Mouse (Mus musculus) myocyte (in vitro differentiated cells): ENCODE results near the gene Ehbp1l1. TPM values are rescaled to one million over a fixed set of nuclear protein-coding genes. Genes with fewer than 3 reads are reported as not detected.

Source experiments
- H3K27me3 ChIP-seq: one replicate; pipeline ENCODE4 v1.6.1; 2011; ENCODE audit not compliant: control insufficient read depth, insufficient read depth, insufficient read length
- H3K36me3 ChIP-seq: one replicate; pipeline ENCODE4 v1.6.1; 2011; ENCODE audit not compliant: control insufficient read depth, insufficient read depth
- H3K4me2 ChIP-seq: one replicate; pipeline ENCODE4 v1.6.1; 2011; ENCODE audit warnings: low read depth, control low read depth
- H3K4me3 ChIP-seq: one replicate; pipeline ENCODE4 v1.5.1; 2011; ENCODE audit warnings: mild to moderate bottlenecking, control low read depth, moderate library complexity
- H3K79me2 ChIP-seq: one replicate; pipeline ENCODE4 v1.6.1; 2011; ENCODE audit not compliant: control insufficient read depth, insufficient read depth
- H3ac ChIP-seq: one replicate; pipeline ENCODE4 v1.6.1; 2011; ENCODE audit not compliant: control insufficient read depth, insufficient read length
- CEBPB ChIP-seq: IDR thresholded peaks from 2 replicates; pipeline ENCODE4 v1.6.1; 2011; ENCODE audit warnings: mild to moderate bottlenecking, moderate library complexity; ENCODE audit not compliant: poor library complexity, insufficient read depth, severe bottlenecking
- E2F4 ChIP-seq: IDR thresholded peaks from one replicate; pipeline ENCODE4 v1.6.1; 2011; ENCODE audit warnings: mild to moderate bottlenecking, control low read depth, moderate library complexity; ENCODE audit not compliant: insufficient read depth
- MAX ChIP-seq: IDR thresholded peaks from one replicate; pipeline ENCODE4 v1.6.1; 2011; ENCODE audit warnings: low read depth, mild to moderate bottlenecking, control low read depth
- MYOD1 ChIP-seq, 3 experiments: IDR thresholded peaks; one replicate each; pipeline ENCODE4 v1.6.1; 2011; ENCODE audit warnings: control low read depth in 2 of 3, low read depth in 2 of 3, mild to moderate bottlenecking in 2 of 3, moderate library complexity in 1 of 3; ENCODE audit not compliant: insufficient read length in 2 of 3, control insufficient read depth in 1 of 3
- MYOG ChIP-seq, 3 experiments: IDR thresholded peaks; one replicate each; pipeline ENCODE4 v1.6.1; 2011; ENCODE audit warnings: control low read depth in 2 of 3, low read depth in 2 of 3, mild to moderate bottlenecking in 2 of 3; ENCODE audit not compliant: insufficient read length in 2 of 3, control insufficient read depth in 1 of 3, insufficient read depth in 1 of 3
- POLR2A ChIP-seq: IDR thresholded peaks from one replicate; pipeline ENCODE4 v1.6.1; 2011; ENCODE audit warnings: low read depth, mild to moderate bottlenecking, control low read depth, moderate library complexity; ENCODE audit not compliant: insufficient read length
- POLR2AphosphoS2 ChIP-seq: IDR thresholded peaks from one replicate; pipeline ENCODE4 v1.6.1; 2011; ENCODE audit warnings: low read depth, control low read depth; ENCODE audit not compliant: insufficient read length
- REST ChIP-seq: IDR thresholded peaks from one replicate; pipeline ENCODE4 v1.6.1; 2011; ENCODE audit warnings: mild to moderate bottlenecking, control low read depth, moderate library complexity; ENCODE audit not compliant: insufficient read depth, insufficient read length
- SRF ChIP-seq: IDR thresholded peaks from one replicate; pipeline ENCODE4 v1.6.1; 2011; ENCODE audit warnings: low read depth; ENCODE audit not compliant: control insufficient read depth, insufficient read length
- TCF12 ChIP-seq: IDR thresholded peaks from one replicate; pipeline ENCODE4 v1.6.1; 2011; ENCODE audit warnings: mild to moderate bottlenecking, control low read depth; ENCODE audit not compliant: poor library complexity, insufficient read depth, severe bottlenecking
- TCF3 ChIP-seq: IDR thresholded peaks from one replicate; pipeline ENCODE4 v1.6.1; 2011; ENCODE audit warnings: low read depth, control low read depth; ENCODE audit not compliant: insufficient read length
- USF1 ChIP-seq: IDR thresholded peaks from one replicate; pipeline ENCODE4 v1.6.1; 2011; ENCODE audit warnings: low read depth, mild to moderate bottlenecking, control low read depth, moderate library complexity
- polyA plus RNA-seq: library from polyadenylated mRNA; unstranded; fragments of >200 nt; fragmentation: generic; extraction: Trizol; gene quantifications from one replicate; pipeline ENCODE4 v1.2.1, GENCODE M21; 2012; ENCODE audit warnings: missing spikeins

Ehbp1l1 gene
- polyA plus RNA-seq, 1 experiment: 97.4 TPM

- TF ChIP-seq MYOD1 (IDR thresholded peaks at IDR 0.05; ENCODE audit: control insufficient read depth in 1 of 3, insufficient read length in 2 of 3, low read depth in 2 of 3) (no peak), USF1 (no peak), TCF12 (no peak), E2F4 (no peak), CEBPB (no peak), MAX (no peak), SRF (no peak), REST (no peak), POLR2A (no peak), POLR2AphosphoS2 (no peak), MYOG (IDR thresholded peaks at IDR 0.05; ENCODE audit: control insufficient read depth in 1 of 3, insufficient read depth in 1 of 3, insufficient read length in 2 of 3, low read depth in 2 of 3) (no peak), TCF3 (no peak)
- H3K4me2 ChIP-seq: peak overlapping the region; percentile 100
These were observed 3.2 kb downstream of the Ehbp1l1 start for GRCm38 (mm10) chr19:5722848-5723425.

DNA sequence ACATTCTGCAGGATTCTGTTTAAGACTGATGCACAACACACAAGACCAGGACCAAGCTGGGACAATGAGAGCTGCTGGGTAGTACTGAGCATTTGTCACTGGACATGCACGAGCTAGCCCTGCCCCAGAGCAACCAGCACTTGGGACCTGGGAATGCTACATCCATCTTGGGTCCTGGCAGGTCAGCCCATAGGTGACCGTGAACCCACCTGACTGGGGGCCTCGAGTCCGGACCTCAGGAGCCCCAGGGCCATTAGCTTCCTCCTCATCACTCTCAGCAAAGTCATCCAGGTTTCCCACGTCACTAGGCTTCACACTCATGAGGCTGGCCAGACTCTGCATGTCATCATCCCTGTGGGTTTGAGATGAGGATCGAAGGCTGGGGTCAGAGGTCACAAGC is 4.9 kb downstream of the Ehbp1l1 start:
- Histone ChIP-seq H3K27me3 (no peaks in the 10 kb centered on the region), H3ac (no peak overlapping the region)
- TF ChIP-seq REST: no peak
- no peak for TF ChIP-seq CEBPB
- no peak for TF ChIP-seq SRF
- no peak for TF ChIP-seq E2F4
- TF ChIP-seq POLR2A: no peak
- no peak for TF ChIP-seq MAX
- no peak for TF ChIP-seq MYOD1 (IDR thresholded peaks at IDR 0.05; ENCODE audit: control insufficient read depth in 1 of 3, insufficient read length in 2 of 3, low read depth in 2 of 3)
- no peak for TF ChIP-seq TCF12
- TF ChIP-seq TCF3: no peak
- TF ChIP-seq POLR2AphosphoS2: no peak
- TF ChIP-seq USF1: no peak
- TF ChIP-seq MYOG (IDR thresholded peaks at IDR 0.05; ENCODE audit: control insufficient read depth in 1 of 3, insufficient read depth in 1 of 3, insufficient read length in 2 of 3, low read depth in 2 of 3): no peak

More at GRCm38 (mm10) chr19:5722848-5723425, 3.2 kb downstream of the Ehbp1l1 start:
- Histone ChIP-seq H3K36me3 (peaks cover 51% of the 10 kb centered on the region), H3K4me3 (no peak overlapping the region), H3K27me3 (no peaks in the 10 kb centered on the region), H3K79me2 (peaks cover 50% of the 10 kb centered on the region), H3ac (no peak overlapping the region)

DNA sequence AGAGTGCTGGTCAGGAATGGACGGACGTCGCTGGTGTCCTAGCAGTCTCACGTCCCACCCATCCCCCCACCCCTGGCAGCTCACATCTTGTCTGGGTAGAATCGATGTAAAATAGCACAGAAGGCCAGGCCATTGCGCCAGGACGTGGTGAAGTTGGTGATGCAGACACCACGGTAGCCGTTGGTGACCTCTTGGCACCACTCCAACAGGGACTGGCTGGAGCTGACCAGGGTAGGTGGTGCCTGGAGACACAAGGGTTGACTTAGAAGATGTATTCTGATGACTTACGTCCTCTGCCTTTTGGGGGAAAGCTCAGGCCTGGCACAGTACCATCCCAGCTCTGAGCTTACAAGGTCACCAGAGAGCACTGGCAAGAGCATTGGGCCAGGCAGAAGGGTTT is 9.2 kb downstream of the Ehbp1l1 start:
- peaks cover 54% of the 10 kb centered on the region for H3K36me3 ChIP-seq
- TF ChIP-seq E2F4: no peak
- TF ChIP-seq POLR2AphosphoS2: peak; percentile 59
- peak; percentile 27 for TF ChIP-seq POLR2A
- no peaks in the 10 kb centered on the region for H3K27me3 ChIP-seq
- no peak overlapping the region for H3K4me2 ChIP-seq
- no peak overlapping the region for H3K4me3 ChIP-seq
- H3K79me2 ChIP-seq: peaks cover 27% of the 10 kb centered on the region
- no peak overlapping the region for H3ac ChIP-seq

More for the DNA sequence above, 4.9 kb downstream of the Ehbp1l1 start:
- Histone ChIP-seq H3K4me3 (no peak overlapping the region), H3K4me2 (no peak overlapping the region), H3K79me2 (peaks cover 33% of the 10 kb centered on the region), H3K36me3 (peaks cover 61% of the 10 kb centered on the region)

DNA sequence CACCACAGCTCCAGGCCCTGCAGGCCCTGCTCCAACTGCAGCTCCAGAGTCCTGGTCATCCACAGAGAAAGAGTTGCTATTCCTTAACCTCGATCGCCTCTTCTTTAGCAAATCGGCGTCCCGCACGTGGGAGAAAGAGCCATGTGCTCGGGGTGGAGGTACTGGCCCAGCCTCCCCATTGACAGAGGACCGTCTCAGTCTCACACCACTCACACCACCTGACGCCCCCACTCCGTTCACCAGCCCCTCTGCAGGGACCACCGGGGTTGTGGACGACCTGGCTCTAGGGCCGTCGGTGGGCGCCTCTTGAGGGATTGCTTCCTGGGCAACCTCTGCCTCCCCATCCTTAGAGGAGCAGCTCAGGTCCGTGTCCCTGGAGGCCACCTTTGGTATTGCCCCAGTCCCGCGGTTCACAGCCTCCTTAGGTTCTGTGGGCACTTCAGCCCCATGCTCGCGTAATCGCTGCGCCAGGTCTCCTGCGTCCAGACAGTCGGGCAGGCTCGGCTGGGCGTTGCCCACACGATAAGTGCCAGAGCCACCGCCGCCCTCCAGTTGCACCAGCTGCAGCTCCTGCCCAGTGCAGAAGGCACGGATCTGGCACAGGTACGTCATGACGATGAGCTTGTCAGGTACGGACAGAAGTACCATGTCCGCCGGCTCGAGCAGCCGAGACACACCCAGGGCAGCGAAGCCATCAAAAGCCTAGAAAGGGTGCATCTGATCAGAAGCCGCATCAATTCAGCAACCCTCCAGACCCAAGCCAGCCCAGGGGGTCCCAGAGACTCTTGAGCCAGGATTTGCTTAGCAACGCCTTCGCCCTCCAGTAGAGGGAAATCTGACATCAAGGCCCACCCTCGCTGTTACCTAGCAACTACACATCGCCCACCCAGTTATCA is 10.1 kb downstream of the Ehbp1l1 start:
- Histone ChIP-seq H3K4me3 (no peak overlapping the region), H3K36me3 (peaks cover 48% of the 10 kb centered on the region), H3K4me2 (no peak overlapping the region), H3K27me3 (no peaks in the 10 kb centered on the region), H3ac (no peak overlapping the region), H3K79me2 (peaks cover 27% of the 10 kb centered on the region)
- TF ChIP-seq POLR2AphosphoS2: peak; percentile 54
- TF ChIP-seq POLR2A: peak; percentile 43
- no peak for TF ChIP-seq CEBPB

GRCm38 (mm10) chr19:5713730-5714129 is 12.4 kb downstream of the Ehbp1l1 start:
- peaks cover 36% of the 10 kb centered on the region for H3K36me3 ChIP-seq
- H3K4me2 ChIP-seq: peak overlapping the region; percentile 55
- no peak overlapping the region for H3ac ChIP-seq
- H3K27me3 ChIP-seq: no peaks in the 10 kb centered on the region
- H3K4me3 ChIP-seq: no peak overlapping the region
- no peak for TF ChIP-seq USF1
- peak in 1 of 3 experiments; percentile 50 for TF ChIP-seq MYOG (IDR thresholded peaks at IDR 0.05; ENCODE audit: control insufficient read depth in 1 of 3, insufficient read depth in 1 of 3, insufficient read length in 2 of 3, low read depth in 2 of 3)
- TF ChIP-seq POLR2A: peak; percentile 5
- H3K79me2 ChIP-seq: peaks cover 27% of the 10 kb centered on the region
